Mouse (Mus musculus): ENCODE results near the gene Piezo1. TPM values are rescaled to one million over a fixed set of nuclear protein-coding genes. Genes with fewer than 3 reads are reported as not detected.

Gene Piezo1
- 7.1 and 9.4 TPM in 2 replicates for polyA plus RNA-seq (2015; fragmentation: Nextera tagmentation; extraction: Ambion mirVana)

GRCm38 (mm10) chr8:122551265-122552051, at the start of gene Piezo1:
TSS of gene Piezo1 (minus strand) at chr8:122551329.

GRCm38 (mm10) chr8:122576648-122577022, 25.5 kb upstream of the Piezo1 start, which contains the start of gene Aprt:
TSS of gene Aprt (minus strand) at chr8:122576909.

DNA sequence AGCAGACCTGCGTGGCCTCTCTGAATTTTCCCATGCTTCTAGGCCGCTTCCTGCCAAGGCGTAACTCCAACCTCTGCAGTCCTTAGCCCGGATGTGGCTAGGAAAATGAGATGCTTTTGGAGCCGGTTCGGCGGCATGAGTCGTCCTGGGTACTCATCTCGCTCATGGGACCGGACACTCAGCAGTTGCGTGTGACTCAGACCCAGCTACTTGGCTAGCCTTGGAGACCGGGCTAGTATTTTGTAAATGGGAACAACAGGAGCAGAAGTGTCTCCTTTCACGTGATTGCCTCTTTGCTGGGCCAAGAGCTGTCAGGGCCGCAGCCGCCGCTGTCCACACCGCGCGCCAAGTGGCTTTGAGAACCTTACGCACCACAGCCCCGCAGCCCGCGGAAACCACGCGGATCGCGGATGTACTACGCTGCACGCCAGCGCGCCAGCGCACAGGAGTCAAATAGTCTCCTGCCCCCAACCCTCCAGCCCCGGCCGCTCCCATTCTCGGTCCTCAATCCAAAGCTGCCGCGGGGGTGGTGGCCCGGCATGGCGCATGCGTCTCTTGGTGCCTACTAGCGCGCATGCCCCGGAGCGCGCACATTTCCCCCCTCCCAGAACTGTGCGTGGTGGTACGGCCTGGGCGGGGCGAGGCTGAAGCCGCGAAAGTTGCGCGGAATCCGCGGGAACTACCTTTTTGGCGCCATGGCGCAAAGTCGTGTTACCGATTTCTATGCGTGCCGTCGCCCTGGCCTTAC, 16.4 kb upstream of the Piezo1 start, which contains the start of gene Cdt1:
Gene Cdt1, plus strand, starts transcription at position 655 of the 748 bp plus-strand sequence.

GRCm38 (mm10) chr8:122475580-122476320, 75.4 kb downstream of the Piezo1 start, which contains the start of the genes Rnf166 and Ctu2:
TSS of gene Rnf166 (minus strand) at chr8:122476064.
TSS of gene Ctu2 (plus strand) at chr8:122476143.

GRCm38 (mm10) chr8:122460524-122461472, 90.3 kb downstream of the Piezo1 start, which contains the start of gene Snai3:
TSS of gene Snai3 (minus strand) at chr8:122460733.

DNA sequence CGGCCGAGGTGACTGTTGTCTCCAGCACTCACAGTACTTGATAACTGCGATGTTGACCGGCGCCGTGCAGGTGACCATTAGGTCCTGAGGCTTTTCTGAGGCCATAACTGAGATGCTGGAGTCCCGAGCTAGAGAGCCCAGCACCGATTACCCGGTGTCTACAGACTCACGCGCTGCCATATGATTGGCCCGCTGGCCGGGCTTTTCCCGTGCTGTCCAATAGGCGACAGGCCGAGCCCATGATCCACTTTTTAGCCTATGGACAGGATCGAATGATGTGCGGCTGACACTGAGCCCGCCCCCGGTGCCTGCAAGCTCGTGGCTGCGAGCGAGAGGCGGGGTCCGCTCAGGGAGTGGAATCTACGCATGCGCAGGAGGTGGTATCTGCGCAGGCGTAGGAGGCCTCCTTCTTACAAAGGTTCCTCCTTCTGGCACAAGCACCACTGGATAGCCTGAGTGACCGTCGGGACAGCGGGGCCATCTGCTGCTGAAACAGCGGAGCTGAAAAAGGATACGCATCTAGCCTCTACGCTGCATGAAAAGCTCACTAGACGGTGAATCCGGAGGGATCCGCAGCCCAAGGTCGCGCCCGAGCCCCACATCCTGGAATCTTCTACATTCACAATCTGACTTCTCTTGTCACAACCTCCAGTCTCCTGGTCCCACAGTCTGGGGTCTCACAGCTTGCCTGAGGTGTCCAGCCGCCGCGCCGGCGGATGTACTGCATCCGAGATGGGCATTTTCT, 107.7 kb downstream of the Piezo1 start, which contains the start of gene Mvd:
Gene Mvd, minus strand, starts transcription at position 161 of the 745 bp plus-strand sequence.

GRCm38 (mm10) chr8:122432443-122433268, 118.5 kb downstream of the Piezo1 start, which contains the start of gene Cyba:
TSS of gene Cyba (minus strand) at chr8:122432930.

Small RNA genes within 50 kb of the gene (microRNA-seq; reads per million reads assigned to microRNA genes)
- gene Gm24366 (ENCODE audit: borderline replicate concordance, insufficient number of aligned reads) = not detected

Other genes starting within 250 kb of the Piezo1 start
- gene Trhr2, start 190.6 kb downstream of the Piezo1 start, polyA plus RNA-seq (2015; fragmentation: Nextera tagmentation; extraction: Ambion mirVana) = not detected in 2 replicates
- 17.6 and 22.7 TPM in 2 replicates for gene Zc3h18, start 174.7 kb downstream of the Piezo1 start, polyA plus RNA-seq (2015; fragmentation: Nextera tagmentation; extraction: Ambion mirVana)
- not detected in 2 replicates for gene Il17c, start 129.3 kb downstream of the Piezo1 start, polyA plus RNA-seq (2015; fragmentation: Nextera tagmentation; extraction: Ambion mirVana)
- gene Cyba, start 118.4 kb downstream of the Piezo1 start, polyA plus RNA-seq (2015; fragmentation: Nextera tagmentation; extraction: Ambion mirVana) = 188 and 275 TPM in 2 replicates
- gene Mvd, start 107.9 kb downstream of the Piezo1 start, polyA plus RNA-seq (2015; fragmentation: Nextera tagmentation; extraction: Ambion mirVana) = 10.1 and 16.3 TPM in 2 replicates
- gene Snai3, start 90.6 kb downstream of the Piezo1 start, polyA plus RNA-seq (2015; fragmentation: Nextera tagmentation; extraction: Ambion mirVana) = 0.25 TPM in 1 of 2 replicates, not detected in the other
- 41.4 and 63.3 TPM in 2 replicates for gene Rnf166, start 75.3 kb downstream of the Piezo1 start, polyA plus RNA-seq (2015; fragmentation: Nextera tagmentation; extraction: Ambion mirVana)
- gene Ctu2, start 75.2 kb downstream of the Piezo1 start, polyA plus RNA-seq (2015; fragmentation: Nextera tagmentation; extraction: Ambion mirVana) = 34.9 and 38.0 TPM in 2 replicates
- gene Cdt1, start 16.7 kb upstream of the Piezo1 start, polyA plus RNA-seq (2015; fragmentation: Nextera tagmentation; extraction: Ambion mirVana) = 13.8 and 15.6 TPM in 2 replicates
- gene Aprt, start 25.6 kb upstream of the Piezo1 start, polyA plus RNA-seq (2015; fragmentation: Nextera tagmentation; extraction: Ambion mirVana) = 274 and 460 TPM in 2 replicates
- gene Galns, start 60.1 kb upstream of the Piezo1 start, polyA plus RNA-seq (2015; fragmentation: Nextera tagmentation; extraction: Ambion mirVana) = 11.5 and 11.6 TPM in 2 replicates
- 86.4 and 92.9 TPM in 2 replicates for gene Trappc2l, start 60.3 kb upstream of the Piezo1 start, polyA plus RNA-seq (2015; fragmentation: Nextera tagmentation; extraction: Ambion mirVana)
- gene Pabpn1l, start 71.4 kb upstream of the Piezo1 start, polyA plus RNA-seq (2015; fragmentation: Nextera tagmentation; extraction: Ambion mirVana) = not detected in 2 replicates
- 2.4 and 3.4 TPM in 2 replicates for gene Cbfa2t3, start 147.8 kb upstream of the Piezo1 start, polyA plus RNA-seq (2015; fragmentation: Nextera tagmentation; extraction: Ambion mirVana)
- 12.8 and 21.7 TPM in 2 replicates for gene Acsf3, start 224.2 kb upstream of the Piezo1 start, polyA plus RNA-seq (2015; fragmentation: Nextera tagmentation; extraction: Ambion mirVana)

All from adrenal gland, postnatal 0 days (tissue).